Mouse (Mus musculus) forebrain, embryonic 12.5 days (tissue): ENCODE results near the gene Llcfc1. TPM values are rescaled to one million over a fixed set of nuclear protein-coding genes. Genes with fewer than 3 reads are reported as not detected.

Experiments
- ATAC-seq: fragments of 200-750 bp; cut with Nextera tagmentation; 2 replicates; pipeline ENCODE4 v1.8.0; 2017; ENCODE audit warnings: moderate TSS enrichment; ENCODE audit not compliant: low FRiP score
- H3K27ac ChIP-seq: fragments of 300-500 bp; sonication (generic); 2 replicates; pipeline ENCODE4 v1.5.1; 2016; ENCODE audit warnings: mild to moderate bottlenecking
- H3K27me3 ChIP-seq: fragments of 300-500 bp; sonication (generic); 2 replicates; pipeline ENCODE4 v1.6.1; 2016; ENCODE audit warnings: mild to moderate bottlenecking
- H3K36me3 ChIP-seq: fragments of 300-500 bp; sonication (generic); replicated peaks from 2 replicates; pipeline ENCODE4 v1.6.1; 2016; ENCODE audit warnings: mild to moderate bottlenecking
- H3K4me1 ChIP-seq: fragments of 300-500 bp; sonication (generic); 2 replicates; pipeline ENCODE4 v1.6.1; 2016
- H3K4me2 ChIP-seq: fragments of 300-500 bp; sonication (generic); 2 replicates; pipeline ENCODE4 v1.6.1; 2016; ENCODE audit warnings: mild to moderate bottlenecking, moderate library complexity
- H3K4me3 ChIP-seq: fragments of 300-500 bp; sonication (generic); replicated peaks from 2 replicates; pipeline ENCODE4 v1.5.1; 2016; ENCODE audit warnings: mild to moderate bottlenecking
- H3K9ac ChIP-seq: fragments of 300-500 bp; sonication (generic); 2 replicates; pipeline ENCODE4 v1.6.1; 2016; ENCODE audit warnings: mild to moderate bottlenecking
- H3K9me3 ChIP-seq: fragments of 300-500 bp; sonication (generic); 2 replicates; pipeline ENCODE4 v1.6.1; 2016
- WGBS: fragments of 180-500 bp; shearing (Covaris S2); methylation state at CpG from one replicate; pipeline ENCODE4 v1.1.7; 2016; 5-methylcytosine and 5-hydroxymethylcytosine counted together
- polyA plus RNA-seq: library from polyadenylated mRNA; unstranded; fragments of >200 nt; fragmentation: Nextera tagmentation; extraction: Ambion mirVana; gene quantifications from 2 replicates; pipeline ENCODE4 v1.2.1, GENCODE M21; 2016

Gene Llcfc1
- polyA plus RNA-seq, 1 experiment from 2014 or later, result not detected

DNA sequence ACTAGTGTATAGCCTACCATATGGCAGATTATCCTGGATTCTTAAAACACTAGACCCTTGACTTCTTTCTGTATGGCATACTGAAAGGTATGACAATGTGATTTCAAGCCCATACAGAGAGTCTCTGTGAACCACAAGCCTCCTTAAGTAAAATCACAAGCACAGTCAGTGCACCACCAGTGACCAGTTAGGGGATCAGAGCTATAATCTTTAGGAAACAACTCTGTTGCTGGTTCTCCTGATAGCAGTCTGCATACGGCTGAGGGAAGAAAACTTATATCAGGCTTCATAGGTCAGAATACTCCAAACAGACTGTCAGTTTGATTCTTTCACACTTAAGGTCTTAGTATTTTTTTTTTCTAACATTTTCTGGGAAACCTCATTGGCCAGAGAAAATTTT lies 25.7 kb upstream of the Llcfc1 start:
- Histone ChIP-seq H3K27me3 (no peaks in the 10 kb centered on the region), H3K9ac (no peak overlapping the region), H3K4me2 (no peak overlapping the region), H3K36me3 (no peaks in the 10 kb centered on the region), H3K4me1 (no peaks in the 10 kb centered on the region), H3K9me3 (no peaks in the 10 kb centered on the region), H3K4me3 (no peak overlapping the region), H3K27ac (no peak overlapping the region)
- ATAC-seq, result no peak
- WGBS, result 91% methylated on average over 1 of the region's 1 CpGs

DNA sequence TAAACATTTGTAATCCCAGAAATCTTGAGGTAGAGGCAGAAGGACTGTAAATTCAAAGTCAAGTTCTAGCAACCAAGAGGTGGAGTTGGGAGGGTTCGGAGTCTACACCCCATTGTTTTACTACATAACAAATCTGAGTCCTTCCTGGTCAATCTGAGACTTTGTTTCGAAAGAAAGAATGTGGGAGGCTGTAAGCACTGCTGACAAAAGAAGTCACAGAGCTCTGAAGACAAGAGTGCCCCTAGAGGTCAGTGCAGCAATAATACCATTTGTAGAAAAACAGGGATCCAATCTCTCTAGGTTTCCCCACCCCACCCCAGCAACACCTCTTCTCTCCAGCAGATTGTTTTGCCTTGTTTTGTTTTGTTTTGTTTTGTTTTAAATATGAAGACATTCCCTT lies 21.9 kb upstream of the Llcfc1 start:
- ATAC-seq, result no peak
- H3K27me3 ChIP-seq, result no peaks in the 10 kb centered on the region
- WGBS, result 27% methylated on average over 2 of the region's 2 CpGs

DNA sequence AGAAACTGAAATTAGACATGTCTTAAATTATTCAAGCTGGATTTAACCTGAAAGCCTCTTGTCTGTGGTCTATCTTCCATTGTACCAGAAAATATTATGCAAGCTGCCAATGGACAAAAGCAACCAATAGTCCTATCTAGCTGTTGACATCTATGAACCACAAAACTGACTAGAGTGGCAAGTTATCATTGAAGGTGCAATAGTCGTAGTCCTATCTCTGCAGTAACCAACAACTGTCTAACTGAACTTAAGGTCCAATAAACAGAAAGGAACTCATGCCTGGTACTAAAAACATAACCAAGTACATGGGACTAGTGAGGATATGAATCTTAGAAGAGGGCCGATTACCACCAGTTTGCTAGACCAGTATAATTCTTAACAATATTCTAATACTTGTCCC lies 7.7 kb upstream of the Llcfc1 start:
- Histone ChIP-seq H3K4me3 (no peak overlapping the region), H3K4me2 (no peak overlapping the region), H3K27me3 (no peaks in the 10 kb centered on the region), H3K9ac (no peak overlapping the region), H3K4me1 (no peaks in the 10 kb centered on the region), H3K9me3 (no peaks in the 10 kb centered on the region), H3K27ac (no peak overlapping the region), H3K36me3 (no peaks in the 10 kb centered on the region)
- no peak for ATAC-seq
- WGBS, result 90% methylated on average over 2 of the region's 2 CpGs

More for the DNA sequence above, 21.9 kb upstream of the Llcfc1 start:
- Histone ChIP-seq H3K4me1 (no peaks in the 10 kb centered on the region), H3K9ac (no peak overlapping the region), H3K9me3 (no peaks in the 10 kb centered on the region), H3K36me3 (no peaks in the 10 kb centered on the region), H3K4me2 (no peak overlapping the region), H3K4me3 (no peak overlapping the region), H3K27ac (no peak overlapping the region)

DNA sequence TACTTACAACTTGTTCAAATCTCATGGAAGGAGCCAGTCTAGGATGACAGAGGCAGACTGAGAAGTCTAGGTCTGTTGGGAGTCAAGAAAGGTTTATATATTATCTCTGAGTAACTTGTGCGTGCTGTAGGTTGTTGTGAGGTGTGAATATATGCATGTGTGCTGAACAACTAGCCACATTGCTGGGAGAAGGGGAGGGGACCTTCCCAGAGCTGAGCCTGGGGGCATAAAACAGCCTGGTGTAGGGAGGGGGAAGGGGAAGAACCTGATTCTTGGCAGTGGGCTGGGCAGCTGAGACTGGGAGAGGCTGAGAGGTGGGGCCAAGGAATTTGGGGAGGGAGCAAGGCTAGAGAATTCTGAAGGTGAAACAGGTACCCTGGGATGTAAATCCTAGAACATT lies 3.6 kb upstream of the Llcfc1 start, which contains the start of gene Trpv5:
Trpv5 (minus strand) TSS at position 101 of the 400 bp plus-strand sequence.
- no peaks in the 10 kb centered on the region for H3K27me3 ChIP-seq
- H3K27ac ChIP-seq, result no peak within 1 kb of the TSS
- no peaks in the 10 kb centered on the region for H3K4me1 ChIP-seq
- ATAC-seq, result no peak
- H3K9ac ChIP-seq, result no peak within 1 kb of the TSS
- H3K4me2 ChIP-seq, result no peak within 1 kb of the TSS
- no peaks in the 10 kb centered on the region for H3K36me3 ChIP-seq
- no peaks in the 10 kb centered on the region for H3K9me3 ChIP-seq
- no peak within 1 kb of the TSS for H3K4me3 ChIP-seq
- WGBS, result 77% methylated on average over 1 of the region's 1 CpGs

DNA sequence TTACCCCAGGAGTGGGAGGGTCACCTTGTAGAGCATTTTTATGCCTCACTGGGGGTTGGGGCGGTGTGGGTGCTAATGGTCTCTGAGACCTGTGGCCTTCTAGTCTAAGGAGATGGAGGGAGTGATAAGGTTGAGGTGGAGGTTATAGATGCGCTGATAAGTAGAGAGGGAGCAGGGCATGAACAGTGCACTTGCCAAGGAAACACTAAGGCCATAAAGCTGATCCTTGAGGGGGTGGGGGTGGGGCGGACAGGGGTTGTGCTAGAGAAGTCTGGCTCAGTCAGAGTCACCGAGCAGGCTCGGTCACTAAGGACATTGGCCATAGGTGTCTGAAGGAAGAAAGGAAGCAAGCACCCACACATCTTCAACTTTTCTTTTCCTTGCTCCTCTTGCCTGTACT lies 2.6 kb upstream of the Llcfc1 start:
- ATAC-seq, result no peak
- WGBS, result 83% methylated on average over 5 of the region's 5 CpGs

DNA sequence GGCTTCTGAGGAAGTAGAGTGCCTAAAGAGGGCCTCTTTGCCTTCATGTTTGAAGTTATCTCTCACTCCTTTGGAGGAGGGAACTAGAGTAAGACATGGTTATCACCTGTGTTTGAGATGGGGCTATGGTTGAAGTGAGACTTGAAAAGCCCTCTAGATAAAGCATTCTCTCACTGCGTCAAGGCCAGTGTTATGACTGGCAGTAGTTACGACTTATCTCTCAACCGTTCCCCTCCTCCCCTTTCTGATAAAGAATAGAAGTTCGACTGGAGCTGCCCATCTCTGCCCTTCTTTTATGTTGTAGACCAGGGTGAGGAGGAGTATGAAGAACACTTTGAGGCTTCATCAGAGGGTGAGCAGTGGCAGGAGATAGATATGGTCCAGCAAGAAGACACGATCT lies 680 bp downstream of the Llcfc1 start:
- H3K27me3 ChIP-seq, result no peaks in the 10 kb centered on the region
- H3K9me3 ChIP-seq, result no peaks in the 10 kb centered on the region
- 92% methylated on average over 5 of the region's 5 CpGs for WGBS
- H3K27ac ChIP-seq, result no peak overlapping the region
- no peak overlapping the region for H3K4me2 ChIP-seq
- no peak overlapping the region for H3K4me3 ChIP-seq
- H3K9ac ChIP-seq, result no peak overlapping the region
- no peaks in the 10 kb centered on the region for H3K4me1 ChIP-seq
- ATAC-seq, result no peak
- no peaks in the 10 kb centered on the region for H3K36me3 ChIP-seq

More for the DNA sequence above, 2.6 kb upstream of the Llcfc1 start:
- Histone ChIP-seq H3K36me3 (no peaks in the 10 kb centered on the region), H3K4me2 (no peak overlapping the region), H3K27me3 (no peaks in the 10 kb centered on the region), H3K4me3 (no peak overlapping the region), H3K4me1 (no peaks in the 10 kb centered on the region), H3K27ac (no peak overlapping the region), H3K9me3 (no peaks in the 10 kb centered on the region), H3K9ac (no peak overlapping the region)

DNA sequence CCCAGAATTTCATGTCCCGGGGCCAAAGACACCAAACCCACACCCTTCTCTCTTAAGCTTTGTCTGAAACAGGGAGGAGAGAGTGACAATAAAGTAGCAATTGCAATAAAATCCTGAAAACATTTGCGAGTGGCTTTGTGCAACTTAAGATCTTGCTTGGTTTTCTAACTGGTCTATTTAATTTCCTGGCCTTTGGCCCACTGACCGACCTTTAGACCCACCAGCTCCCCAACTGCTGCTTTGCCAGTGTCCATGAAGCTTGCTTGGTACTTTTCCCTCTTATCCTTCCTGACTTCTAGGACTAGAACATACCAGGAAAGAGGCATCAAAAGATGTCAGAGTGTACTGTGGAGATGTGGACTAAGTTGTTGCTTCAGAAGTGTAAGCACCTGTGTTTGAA lies 1.4 kb downstream of the Llcfc1 start:
- 85% methylated on average over 3 of the region's 3 CpGs for WGBS
- Histone ChIP-seq H3K4me1 (no peaks in the 10 kb centered on the region), H3K4me2 (no peak overlapping the region), H3K4me3 (no peak overlapping the region), H3K9ac (no peak overlapping the region), H3K27me3 (no peaks in the 10 kb centered on the region), H3K27ac (no peak overlapping the region), H3K9me3 (no peaks in the 10 kb centered on the region), H3K36me3 (no peaks in the 10 kb centered on the region)
- ATAC-seq, result no peak

DNA sequence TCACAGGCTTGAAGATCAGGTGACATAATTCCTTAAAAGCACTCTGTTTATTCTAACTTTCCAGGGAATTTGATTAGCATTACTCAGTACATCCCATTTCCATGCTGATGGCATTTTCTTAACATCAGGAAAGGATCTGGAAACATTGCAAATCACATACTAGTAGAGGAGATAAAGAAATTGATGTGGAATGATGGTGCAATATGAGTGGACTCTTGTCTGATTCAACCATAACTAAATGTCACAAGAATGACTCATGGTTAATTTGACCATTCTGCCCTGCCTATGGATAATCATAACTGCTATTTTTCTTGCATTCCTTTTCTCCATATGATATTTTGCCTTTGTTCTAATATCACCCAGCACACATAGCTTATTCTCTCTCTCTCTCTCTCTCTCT lies 8.0 kb downstream of the Llcfc1 start:
- no peak overlapping the region for H3K9ac ChIP-seq
- H3K27ac ChIP-seq, result no peak overlapping the region
- no peak overlapping the region for H3K4me2 ChIP-seq
- H3K4me3 ChIP-seq, result no peak overlapping the region
- no peaks in the 10 kb centered on the region for H3K4me1 ChIP-seq
- no peaks in the 10 kb centered on the region for H3K27me3 ChIP-seq
- H3K36me3 ChIP-seq, result no peaks in the 10 kb centered on the region
- no peak for ATAC-seq
- H3K9me3 ChIP-seq, result no peaks in the 10 kb centered on the region

DNA sequence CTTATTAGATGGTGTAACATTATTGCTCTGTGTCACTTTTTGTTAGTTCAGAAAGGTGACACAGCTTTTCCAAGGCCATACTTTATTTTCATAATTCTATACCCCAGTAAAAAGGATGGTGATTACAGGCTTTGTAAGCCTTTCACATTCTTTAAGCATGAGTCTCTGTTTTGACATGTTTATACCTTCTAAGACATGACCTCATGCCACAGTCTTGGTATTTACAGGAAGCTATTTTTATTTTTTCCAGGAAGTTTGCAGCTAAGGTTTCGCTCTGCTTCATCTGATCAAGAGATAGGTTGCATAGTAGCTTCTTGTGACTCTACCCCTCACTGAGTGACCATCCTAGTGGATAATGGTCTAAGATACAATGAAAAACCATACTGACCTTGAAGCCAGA lies 10.2 kb downstream of the Llcfc1 start:
- Histone ChIP-seq H3K27me3 (no peaks in the 10 kb centered on the region), H3K36me3 (no peaks in the 10 kb centered on the region), H3K4me2 (no peak overlapping the region), H3K27ac (no peak overlapping the region), H3K9me3 (no peaks in the 10 kb centered on the region), H3K9ac (no peak overlapping the region), H3K4me3 (no peak overlapping the region), H3K4me1 (no peaks in the 10 kb centered on the region)
- no peak for ATAC-seq
- 73% methylated on average over 1 of the region's 1 CpGs for WGBS

DNA sequence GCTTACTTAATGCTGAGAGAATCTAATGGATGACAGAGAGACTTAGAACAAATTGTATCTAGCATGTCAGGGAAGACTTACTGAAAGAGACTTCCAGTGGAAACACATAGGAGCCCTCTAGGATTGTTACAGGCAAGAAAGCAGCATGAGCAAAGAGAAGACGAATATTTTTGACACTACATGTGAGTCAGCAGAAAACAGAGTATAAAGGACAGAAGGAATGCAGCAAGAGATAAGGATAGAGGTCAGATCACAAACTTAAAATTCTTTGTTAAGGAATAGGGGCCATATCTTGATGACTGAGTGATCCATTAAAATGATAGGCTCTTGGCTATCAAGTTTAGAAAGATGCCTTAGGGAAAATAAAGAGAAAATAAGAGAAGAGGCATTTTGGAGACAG lies 17.0 kb downstream of the Llcfc1 start:
- no peak for ATAC-seq
- H3K9ac ChIP-seq, result no peak overlapping the region

DNA sequence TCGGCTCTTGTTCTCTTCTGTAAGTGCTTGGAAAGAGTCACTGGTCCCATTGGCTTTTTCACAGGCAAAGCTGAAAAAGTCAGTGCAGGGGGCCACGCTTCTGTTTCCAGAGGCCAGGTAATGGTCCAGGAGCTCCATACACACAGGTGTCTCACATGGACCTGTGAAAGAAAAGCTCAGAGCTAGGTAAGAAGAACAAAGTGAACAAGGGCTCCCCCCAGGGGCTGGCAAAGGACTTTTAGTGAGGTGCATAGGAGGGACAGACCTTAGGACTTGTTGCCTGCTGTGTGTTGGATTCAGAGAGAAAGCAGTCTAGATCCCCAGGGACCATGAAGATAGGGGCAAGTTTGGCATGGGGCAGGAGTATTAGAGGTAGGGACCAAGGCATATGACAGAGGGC lies 18.7 kb downstream of the Llcfc1 start:
- H3K9me3 ChIP-seq, result no peaks in the 10 kb centered on the region
- no peaks in the 10 kb centered on the region for H3K36me3 ChIP-seq
- no peak overlapping the region for H3K27ac ChIP-seq
- no peak overlapping the region for H3K4me3 ChIP-seq
- ATAC-seq, result no peak
- no peaks in the 10 kb centered on the region for H3K27me3 ChIP-seq
- H3K4me2 ChIP-seq, result no peak overlapping the region
- no peaks in the 10 kb centered on the region for H3K4me1 ChIP-seq
- 82% methylated on average over 2 of the region's 2 CpGs for WGBS
- H3K9ac ChIP-seq, result no peak overlapping the region

More for the DNA sequence above, 17.0 kb downstream of the Llcfc1 start:
- no peak overlapping the region for H3K4me2 ChIP-seq
- H3K4me1 ChIP-seq, result no peaks in the 10 kb centered on the region
- no peaks in the 10 kb centered on the region for H3K27me3 ChIP-seq
- no peak overlapping the region for H3K27ac ChIP-seq
- H3K4me3 ChIP-seq, result no peak overlapping the region
- H3K36me3 ChIP-seq, result no peaks in the 10 kb centered on the region
- H3K9me3 ChIP-seq, result no peaks in the 10 kb centered on the region
- WGBS, result 88% methylated on average over 1 of the region's 1 CpGs

DNA sequence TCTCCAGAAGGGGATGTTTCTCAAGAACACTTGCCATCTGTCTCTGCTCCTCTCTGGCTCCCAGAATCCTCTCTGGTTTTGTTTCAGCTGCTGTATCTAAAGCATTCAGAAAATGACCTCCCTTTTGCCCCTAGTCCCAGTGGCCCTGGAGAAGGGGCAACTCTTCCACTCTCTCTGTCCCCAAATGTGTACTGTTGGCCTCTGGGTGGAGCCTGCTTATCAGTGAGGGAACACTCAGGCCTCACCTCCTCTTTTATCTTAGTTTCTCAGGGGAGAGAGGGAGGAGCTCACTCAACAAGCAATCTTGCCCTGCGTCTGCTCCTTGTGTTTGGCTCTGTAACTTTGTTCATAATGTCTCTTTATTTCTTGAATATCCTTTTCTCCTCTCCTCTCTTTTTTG lies 19.9 kb downstream of the Llcfc1 start, which contains the start of gene Kel:
Kel (minus strand) TSS at position 217 of the 400 bp plus-strand sequence.
- no peaks in the 10 kb centered on the region for H3K27me3 ChIP-seq
- H3K9ac ChIP-seq, result no peak within 1 kb of the TSS
- no peaks in the 10 kb centered on the region for H3K36me3 ChIP-seq
- H3K27ac ChIP-seq, result no peak within 1 kb of the TSS
- H3K4me2 ChIP-seq, result no peak within 1 kb of the TSS
- H3K4me3 ChIP-seq, result no peak within 1 kb of the TSS
- ATAC-seq, result no peak
- no peaks in the 10 kb centered on the region for H3K9me3 ChIP-seq
- no peaks in the 10 kb centered on the region for H3K4me1 ChIP-seq
- 33% methylated on average over 1 of the region's 1 CpGs for WGBS

DNA sequence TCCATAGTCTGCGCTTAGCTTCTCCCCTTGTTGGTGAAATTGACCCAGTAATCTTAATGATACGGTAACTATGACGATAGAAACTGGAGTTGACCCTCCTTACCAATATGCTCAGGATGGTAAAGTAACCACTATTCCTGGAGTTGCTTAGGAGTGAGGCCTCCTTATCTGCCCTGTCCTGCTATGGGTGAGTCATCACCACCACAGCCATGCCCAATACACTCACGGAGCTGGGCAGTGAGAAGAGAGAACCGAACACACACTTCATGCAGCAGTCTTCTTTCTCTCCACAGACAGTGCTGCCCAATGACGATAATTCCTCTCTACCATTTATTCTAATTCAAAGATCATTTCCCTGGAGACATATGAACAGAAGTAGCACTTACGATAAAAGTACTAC lies 22.0 kb downstream of the Llcfc1 start:
- Histone ChIP-seq H3K9me3 (no peaks in the 10 kb centered on the region), H3K36me3 (no peaks in the 10 kb centered on the region), H3K27ac (no peak overlapping the region), H3K27me3 (no peaks in the 10 kb centered on the region), H3K4me2 (no peak overlapping the region), H3K9ac (no peak overlapping the region), H3K4me3 (no peak overlapping the region), H3K4me1 (no peaks in the 10 kb centered on the region)
- no peak for ATAC-seq
- WGBS, result 92% methylated on average over 7 of the region's 7 CpGs

DNA sequence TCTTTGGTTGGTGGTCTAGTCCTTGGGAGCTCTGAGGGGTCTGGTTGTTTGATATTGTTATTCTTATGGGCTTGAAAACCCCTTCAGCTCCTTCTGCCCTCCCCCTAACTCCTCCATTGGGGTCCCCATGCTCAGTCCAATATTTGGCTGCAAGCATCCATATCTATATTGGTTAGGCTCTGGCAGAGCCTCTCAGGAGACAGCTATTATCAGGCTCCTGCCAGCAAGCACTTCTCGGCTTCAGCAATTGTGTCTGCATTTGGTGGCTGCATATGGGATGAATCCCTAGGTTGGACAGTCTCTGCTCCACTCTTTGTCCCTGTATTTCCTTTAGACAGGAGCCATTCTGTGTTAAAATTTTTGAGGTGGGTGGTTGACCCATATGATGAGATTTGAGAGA lies 26.1 kb downstream of the Llcfc1 start:
- no peaks in the 10 kb centered on the region for H3K4me1 ChIP-seq
- no peaks in the 10 kb centered on the region for H3K9me3 ChIP-seq
- ATAC-seq, result no peak
- no peaks in the 10 kb centered on the region for H3K36me3 ChIP-seq
- no peak overlapping the region for H3K27ac ChIP-seq
- H3K4me3 ChIP-seq, result no peak overlapping the region
- no peaks in the 10 kb centered on the region for H3K27me3 ChIP-seq
- no peak overlapping the region for H3K9ac ChIP-seq
- H3K4me2 ChIP-seq, result no peak overlapping the region
- 71% methylated on average over 1 of the region's 1 CpGs for WGBS
